Mouse (Mus musculus) liver, embryonic 14.5 days (tissue): ENCODE data around the gene Shank2.

Experiments used
- CTCF ChIP-seq: IDR thresholded peaks from 2 replicates; pipeline ENCODE4 v1.5.1; 2016; ENCODE audit warnings: antibody characterized with exemption, low read depth, control low read depth
- EP300 ChIP-seq: IDR thresholded peaks from 2 replicates; pipeline ENCODE4 v1.6.1; 2016; ENCODE audit warnings: antibody characterized with exemption, low read depth

GRCm38 (mm10) chr7:144176234-144176730 lies 174.6 kb downstream of the Shank2 start:
- TF ChIP-seq CTCF (no peak), EP300 (no peak)
